Mouse (Mus musculus): ENCODE measurements around the gene Tns1. TPM values are rescaled to one million over a fixed set of nuclear protein-coding genes. Genes with fewer than 3 reads are reported as not detected.

The Tns1 gene
- total and polyA plus RNA-seq, 2 experiments, result 17.9 to 47.9 TPM

GRCm38 (mm10) chr1:74025227-74025626, 99.0 kb downstream of the Tns1 start:
- peaks cover 71% of the 10 kb centered on the region for H3K4me1 ChIP-seq (ENCODE audit: control insufficient read depth, insufficient read depth, low read length)
- H3K27ac ChIP-seq (replicated peaks; ENCODE audit: insufficient read depth, low read depth, low read length), result 0 out of 2 replicates have a peak overlapping the region, but pooled peaks have one; percentile 6
- TF ChIP-seq POLR2A (IDR thresholded peaks at IDR 0.05; ENCODE audit: extremely low read depth, insufficient read depth, low read length) (no peak), CTCF (IDR thresholded peaks at IDR 0.05; ENCODE audit: low read depth, low read length) (no peak)
- no peaks in the 10 kb centered on the region for H3K27me3 ChIP-seq (ENCODE audit: control insufficient read depth, insufficient read depth, low read length)
- no peak overlapping the region for H3K9ac ChIP-seq (ENCODE audit: low read depth, low read length)
- no peak for DNase-seq (ENCODE audit: extremely low read depth, low read depth, low spot score)
- WGBS, result 55% methylated on average over 6 of the region's 6 CpGs
- H3K4me3 ChIP-seq (ENCODE audit: insufficient read depth, low read depth, low read length), result no peak overlapping the region
- peaks cover 68% of the 10 kb centered on the region for H3K79me2 ChIP-seq (ENCODE audit: control insufficient read depth, insufficient read depth, low read length)
- H3K36me3 ChIP-seq (ENCODE audit: control insufficient read depth, insufficient read depth, low read length), result no peaks in the 10 kb centered on the region

GRCm38 (mm10) chr1:74024452-74025190, 99.6 kb downstream of the Tns1 start:
- Histone ChIP-seq H3K27me3 (ENCODE audit: control insufficient read depth, insufficient read depth, low read length) (no peaks in the 10 kb centered on the region), H3K4me3 (ENCODE audit: insufficient read depth, low read depth, low read length) (no peak overlapping the region), H3K36me3 (ENCODE audit: control insufficient read depth, insufficient read depth, low read length) (no peaks in the 10 kb centered on the region), H3K27ac (replicated peaks; ENCODE audit: insufficient read depth, low read depth, low read length) (0 out of 2 replicates have a peak overlapping the region, but pooled peaks have one; percentile 6), H3K79me2 (ENCODE audit: control insufficient read depth, insufficient read depth, low read length) (peaks cover 69% of the 10 kb centered on the region), H3K9ac (ENCODE audit: low read depth, low read length) (no peak overlapping the region), H3K4me1 (ENCODE audit: control insufficient read depth, insufficient read depth, low read length) (peaks cover 68% of the 10 kb centered on the region)
- 83% methylated on average over 10 of the region's 10 CpGs for WGBS
- TF ChIP-seq CTCF (IDR thresholded peaks at IDR 0.05; ENCODE audit: low read depth, low read length) (no peak), POLR2A (IDR thresholded peaks at IDR 0.05; ENCODE audit: extremely low read depth, insufficient read depth, low read length) (no peak)
- no peak for DNase-seq (ENCODE audit: extremely low read depth, low read depth, low spot score)

- Histone ChIP-seq H3K79me2 (ENCODE audit: control insufficient read depth, insufficient read depth, low read length) (peaks cover 67% of the 10 kb centered on the region), H3K4me3 (ENCODE audit: insufficient read depth, low read depth, low read length) (no peak overlapping the region), H3K27me3 (ENCODE audit: control insufficient read depth, insufficient read depth, low read length) (no peaks in the 10 kb centered on the region), H3K36me3 (ENCODE audit: control insufficient read depth, insufficient read depth, low read length) (no peaks in the 10 kb centered on the region), H3K9ac (ENCODE audit: low read depth, low read length) (no peak overlapping the region), H3K4me1 (ENCODE audit: control insufficient read depth, insufficient read depth, low read length) (peaks cover 56% of the 10 kb centered on the region), H3K27ac (replicated peaks; ENCODE audit: insufficient read depth, low read depth, low read length) (no peak overlapping the region)
- no peak for DNase-seq (ENCODE audit: extremely low read depth, low read depth, low spot score)
- 84% methylated on average over 3 of the region's 3 CpGs for WGBS
- no peak for TF ChIP-seq POLR2A (IDR thresholded peaks at IDR 0.05; ENCODE audit: extremely low read depth, insufficient read depth, low read length)
- TF ChIP-seq CTCF (IDR thresholded peaks at IDR 0.05; ENCODE audit: low read depth, low read length), result no peak
Observed at GRCm38 (mm10) chr1:74022998-74023397, 101.3 kb downstream of the Tns1 start.

GRCm38 (mm10) chr1:74022536-74022935, 101.7 kb downstream of the Tns1 start:
- H3K4me1 ChIP-seq (ENCODE audit: control insufficient read depth, insufficient read depth, low read length), result peaks cover 55% of the 10 kb centered on the region
- H3K27ac ChIP-seq (replicated peaks; ENCODE audit: insufficient read depth, low read depth, low read length), result peak overlapping the region; percentile 12; the same call in 1 of the 2 replicates
- no peaks in the 10 kb centered on the region for H3K27me3 ChIP-seq (ENCODE audit: control insufficient read depth, insufficient read depth, low read length)
- no peaks in the 10 kb centered on the region for H3K36me3 ChIP-seq (ENCODE audit: control insufficient read depth, insufficient read depth, low read length)
- TF ChIP-seq POLR2A (IDR thresholded peaks at IDR 0.05; ENCODE audit: extremely low read depth, insufficient read depth, low read length), result no peak
- no peak for TF ChIP-seq CTCF (IDR thresholded peaks at IDR 0.05; ENCODE audit: low read depth, low read length)
- 85% methylated on average over 5 of the region's 5 CpGs for WGBS
- no peak overlapping the region for H3K4me3 ChIP-seq (ENCODE audit: insufficient read depth, low read depth, low read length)
- no peak overlapping the region for H3K9ac ChIP-seq (ENCODE audit: low read depth, low read length)
- no peak for DNase-seq (ENCODE audit: extremely low read depth, low read depth, low spot score)
- H3K79me2 ChIP-seq (ENCODE audit: control insufficient read depth, insufficient read depth, low read length), result peaks cover 70% of the 10 kb centered on the region

GRCm38 (mm10) chr1:74020235-74020634, 104.0 kb downstream of the Tns1 start:
- peak overlapping the region; percentile 61 for H3K27ac ChIP-seq (replicated peaks; ENCODE audit: insufficient read depth, low read depth, low read length)
- H3K4me1 ChIP-seq (ENCODE audit: control insufficient read depth, insufficient read depth, low read length), result peaks cover 60% of the 10 kb centered on the region
- H3K36me3 ChIP-seq (ENCODE audit: control insufficient read depth, insufficient read depth, low read length), result no peaks in the 10 kb centered on the region
- H3K79me2 ChIP-seq (ENCODE audit: control insufficient read depth, insufficient read depth, low read length), result peaks cover 59% of the 10 kb centered on the region
- DNase-seq (ENCODE audit: extremely low read depth, low read depth, low spot score), result peak; percentile 84
- H3K27me3 ChIP-seq (ENCODE audit: control insufficient read depth, insufficient read depth, low read length), result no peaks in the 10 kb centered on the region
- no peak overlapping the region for H3K4me3 ChIP-seq (ENCODE audit: insufficient read depth, low read depth, low read length)
- TF ChIP-seq CTCF (IDR thresholded peaks at IDR 0.05; ENCODE audit: low read depth, low read length) (no peak), POLR2A (IDR thresholded peaks at IDR 0.05; ENCODE audit: extremely low read depth, insufficient read depth, low read length) (no peak)
- peak overlapping the region; percentile 19 for H3K9ac ChIP-seq (ENCODE audit: low read depth, low read length)
- 45% methylated on average over 6 of the region's 6 CpGs for WGBS

Measured in liver, adult 2 months (tissue).